Mouse (Mus musculus) liver, embryonic 14.5 days (tissue): ENCODE results near the gene Vmn1r208.
"Not testable (repeated sequence)": the region's sequence is repeated elsewhere in the genome, so short reads cannot be mapped to it uniquely, and the experiment has no call there.

Experiments
- CTCF ChIP-seq: IDR thresholded peaks from 2 replicates; pipeline ENCODE4 v1.5.1; 2016; ENCODE audit warnings: antibody characterized with exemption, low read depth, control low read depth
- EP300 ChIP-seq: IDR thresholded peaks from 2 replicates; pipeline ENCODE4 v1.6.1; 2016; ENCODE audit warnings: antibody characterized with exemption, low read depth

GRCm38 (mm10) chr13:22777300-22777699 lies at the start of gene Vmn1r208:
- not testable (repeated sequence) for TF ChIP-seq EP300, CTCF
